Mouse (Mus musculus) kidney, embryonic 15.5 days (tissue): ENCODE measurements around the gene Aldh1l1. TPM values are rescaled to one million over a fixed set of nuclear protein-coding genes. Genes with fewer than 3 reads are reported as not detected.

Source experiments
- ATAC-seq: fragments of 200-750 bp; cut with Nextera tagmentation; replicated peaks from 2 replicates; pipeline ENCODE4 v1.8.0; 2017; ENCODE audit warnings: moderate TSS enrichment; ENCODE audit not compliant: low FRiP score
- H3K27ac ChIP-seq: fragments of 300-500 bp; sonication (generic); 2 replicates; pipeline ENCODE4 v1.5.1; 2015; ENCODE audit warnings: mild to moderate bottlenecking, inconsistent platforms
- H3K27me3 ChIP-seq: fragments of 300-500 bp; sonication (generic); 2 replicates; pipeline ENCODE4 v1.6.1; 2015; ENCODE audit warnings: inconsistent platforms
- H3K36me3 ChIP-seq: fragments of 300-500 bp; sonication (generic); 2 replicates; pipeline ENCODE4 v1.6.1; 2015; ENCODE audit warnings: inconsistent platforms
- H3K4me1 ChIP-seq: fragments of 300-500 bp; sonication (generic); 2 replicates; pipeline ENCODE4 v1.6.1; 2015; ENCODE audit warnings: inconsistent platforms
- H3K4me2 ChIP-seq: fragments of 300-500 bp; sonication (generic); 2 replicates; pipeline ENCODE4 v1.6.1; 2015; ENCODE audit warnings: moderate library complexity, mild to moderate bottlenecking, inconsistent platforms
- H3K4me3 ChIP-seq: fragments of 300-500 bp; sonication (generic); replicated peaks from 2 replicates; pipeline ENCODE4 v1.5.1; 2015; ENCODE audit warnings: mild to moderate bottlenecking, inconsistent platforms
- H3K9ac ChIP-seq: fragments of 300-500 bp; sonication (generic); 2 replicates; pipeline ENCODE4 v1.6.1; 2015; ENCODE audit warnings: mild to moderate bottlenecking, inconsistent platforms
- H3K9me3 ChIP-seq: fragments of 300-500 bp; sonication (generic); replicated peaks from 2 replicates; pipeline ENCODE4 v1.6.1; 2016; ENCODE audit warnings: inconsistent platforms
- WGBS: fragments of 180-500 bp; shearing (Covaris S2); methylation state at CpG from one replicate; pipeline ENCODE4 v1.1.7; 2015; ENCODE audit warnings: mixed read lengths; 5-methylcytosine and 5-hydroxymethylcytosine counted together
- polyA plus RNA-seq: library from polyadenylated mRNA; unstranded; fragments of >200 nt; fragmentation: Nextera tagmentation; extraction: Ambion mirVana; gene quantifications from 2 replicates; pipeline ENCODE4 v1.2.1, GENCODE M21; 2015

The Aldh1l1 gene
- polyA plus RNA-seq, 1 experiment from 2014 or later = 13.8 TPM

- peak; percentile 47 for ATAC-seq
- WGBS = 37% methylated on average over 3 of the region's 3 CpGs
Observed at GRCm38 (mm10) chr6:90575261-90575715, 89.1 kb downstream of the Aldh1l1 start.

GRCm38 (mm10) chr6:90578174-90578573 is 91.9 kb downstream of the Aldh1l1 start:
- Histone ChIP-seq H3K36me3 (no peaks in the 10 kb centered on the region), H3K9me3 (no peaks in the 10 kb centered on the region), H3K4me1 (no peaks in the 10 kb centered on the region), H3K27me3 (no peaks in the 10 kb centered on the region), H3K9ac (no peak overlapping the region), H3K4me2 (no peak overlapping the region), H3K4me3 (no peak overlapping the region), H3K27ac (no peak overlapping the region)
- WGBS = 47% methylated on average over 3 of the region's 3 CpGs
- ATAC-seq = no peak

More at GRCm38 (mm10) chr6:90575261-90575715, 89.1 kb downstream of the Aldh1l1 start:
- Histone ChIP-seq H3K9me3 (no peaks in the 10 kb centered on the region), H3K27me3 (no peaks in the 10 kb centered on the region), H3K9ac (no peak overlapping the region), H3K27ac (no peak overlapping the region), H3K4me1 (peaks cover 2% of the 10 kb centered on the region; the same call in 1 of the 2 replicates), H3K36me3 (no peaks in the 10 kb centered on the region), H3K4me2 (no peak overlapping the region), H3K4me3 (no peak overlapping the region)

- H3K9me3 ChIP-seq = no peaks in the 10 kb centered on the region
- WGBS = 81% methylated on average over 2 of the region's 2 CpGs
- H3K36me3 ChIP-seq = no peaks in the 10 kb centered on the region
- no peak overlapping the region for H3K4me2 ChIP-seq
- H3K9ac ChIP-seq = no peak overlapping the region
- H3K4me1 ChIP-seq = no peaks in the 10 kb centered on the region
- H3K27ac ChIP-seq = no peak overlapping the region
- no peak overlapping the region for H3K4me3 ChIP-seq
- ATAC-seq = no peak
- no peaks in the 10 kb centered on the region for H3K27me3 ChIP-seq
Observed at GRCm38 (mm10) chr6:90582331-90582730, 96.1 kb downstream of the Aldh1l1 start.

GRCm38 (mm10) chr6:90588113-90588512 is 101.9 kb downstream of the Aldh1l1 start:
- Histone ChIP-seq H3K9ac (no peak overlapping the region), H3K4me3 (no peak overlapping the region), H3K27ac (no peak overlapping the region), H3K27me3 (no peaks in the 10 kb centered on the region), H3K4me2 (no peak overlapping the region), H3K36me3 (no peaks in the 10 kb centered on the region), H3K4me1 (no peaks in the 10 kb centered on the region), H3K9me3 (no peaks in the 10 kb centered on the region)
- no peak for ATAC-seq
- WGBS = 50% methylated on average over 5 of the region's 5 CpGs

- no peak overlapping the region for H3K4me2 ChIP-seq
- H3K4me1 ChIP-seq = no peaks in the 10 kb centered on the region
- H3K9ac ChIP-seq = no peak overlapping the region
- no peak overlapping the region for H3K4me3 ChIP-seq
- no peak overlapping the region for H3K27ac ChIP-seq
- no peaks in the 10 kb centered on the region for H3K9me3 ChIP-seq
- WGBS = 90% methylated on average over 1 of the region's 1 CpGs
- no peaks in the 10 kb centered on the region for H3K36me3 ChIP-seq
- H3K27me3 ChIP-seq = no peaks in the 10 kb centered on the region
- ATAC-seq = no peak
Observed at GRCm38 (mm10) chr6:90590707-90591106, 104.5 kb downstream of the Aldh1l1 start.

GRCm38 (mm10) chr6:90594972-90595371 is 108.7 kb downstream of the Aldh1l1 start:
- no peak overlapping the region for H3K27ac ChIP-seq
- ATAC-seq = no peak
- H3K27me3 ChIP-seq = no peaks in the 10 kb centered on the region
- H3K4me2 ChIP-seq = no peak overlapping the region
- H3K4me3 ChIP-seq = no peak overlapping the region
- no peaks in the 10 kb centered on the region for H3K4me1 ChIP-seq
- no peak overlapping the region for H3K9ac ChIP-seq
- 32% methylated on average over 1 of the region's 1 CpGs for WGBS
- H3K9me3 ChIP-seq = no peaks in the 10 kb centered on the region
- H3K36me3 ChIP-seq = no peaks in the 10 kb centered on the region

- ATAC-seq = no peak
- Histone ChIP-seq H3K27ac (no peak overlapping the region), H3K27me3 (no peaks in the 10 kb centered on the region), H3K9ac (no peak overlapping the region), H3K4me2 (no peak overlapping the region), H3K36me3 (no peaks in the 10 kb centered on the region), H3K4me1 (peaks cover 5% of the 10 kb centered on the region; the same call in 1 of the 2 replicates), H3K9me3 (no peaks in the 10 kb centered on the region), H3K4me3 (no peak overlapping the region)
- 87% methylated on average over 4 of the region's 4 CpGs for WGBS
Observed at GRCm38 (mm10) chr6:90597060-90597459, 110.8 kb downstream of the Aldh1l1 start.

GRCm38 (mm10) chr6:90597592-90597991 is 111.4 kb downstream of the Aldh1l1 start:
- H3K36me3 ChIP-seq = no peaks in the 10 kb centered on the region
- no peak overlapping the region for H3K4me2 ChIP-seq
- H3K4me1 ChIP-seq = peaks cover 5% of the 10 kb centered on the region; the same call in 1 of the 2 replicates
- no peaks in the 10 kb centered on the region for H3K27me3 ChIP-seq
- ATAC-seq = no peak
- WGBS = 89% methylated on average over 2 of the region's 2 CpGs
- H3K9me3 ChIP-seq = no peaks in the 10 kb centered on the region
- no peak overlapping the region for H3K4me3 ChIP-seq
- no peak overlapping the region for H3K27ac ChIP-seq
- no peak overlapping the region for H3K9ac ChIP-seq

GRCm38 (mm10) chr6:90598197-90598596 is 112.0 kb downstream of the Aldh1l1 start:
- Histone ChIP-seq H3K4me1 (peaks cover 5% of the 10 kb centered on the region; the same call in 1 of the 2 replicates), H3K36me3 (no peaks in the 10 kb centered on the region), H3K9me3 (no peaks in the 10 kb centered on the region)

GRCm38 (mm10) chr6:90600351-90600750 is 114.1 kb downstream of the Aldh1l1 start:
- 72% methylated on average over 4 of the region's 4 CpGs for WGBS
- ATAC-seq = no peak
- H3K27me3 ChIP-seq = no peaks in the 10 kb centered on the region

More at GRCm38 (mm10) chr6:90598197-90598596, 112.0 kb downstream of the Aldh1l1 start:
- H3K4me2 ChIP-seq = no peak overlapping the region
- 85% methylated on average over 6 of the region's 6 CpGs for WGBS
- H3K9ac ChIP-seq = no peak overlapping the region
- no peak overlapping the region for H3K27ac ChIP-seq
- no peak overlapping the region for H3K4me3 ChIP-seq
- H3K27me3 ChIP-seq = no peaks in the 10 kb centered on the region
- ATAC-seq = no peak

GRCm38 (mm10) chr6:90601736-90602135 is 115.5 kb downstream of the Aldh1l1 start:
- 37% methylated on average over 7 of the region's 7 CpGs for WGBS
- H3K9ac ChIP-seq = no peak overlapping the region
- no peak overlapping the region for H3K4me3 ChIP-seq
- no peak for ATAC-seq
- H3K27ac ChIP-seq = no peak overlapping the region
- H3K9me3 ChIP-seq = no peaks in the 10 kb centered on the region
- peaks cover 24% of the 10 kb centered on the region for H3K4me1 ChIP-seq
- H3K36me3 ChIP-seq = no peaks in the 10 kb centered on the region
- H3K4me2 ChIP-seq = no peak overlapping the region
- no peaks in the 10 kb centered on the region for H3K27me3 ChIP-seq

More at GRCm38 (mm10) chr6:90600351-90600750, 114.1 kb downstream of the Aldh1l1 start:
- H3K27ac ChIP-seq = no peak overlapping the region
- no peak overlapping the region for H3K4me3 ChIP-seq
- no peaks in the 10 kb centered on the region for H3K36me3 ChIP-seq
- H3K9ac ChIP-seq = no peak overlapping the region
- H3K4me1 ChIP-seq = peaks cover 14% of the 10 kb centered on the region
- no peak overlapping the region for H3K4me2 ChIP-seq
- H3K9me3 ChIP-seq = no peaks in the 10 kb centered on the region

GRCm38 (mm10) chr6:90602304-90602703 is 116.1 kb downstream of the Aldh1l1 start:
- Histone ChIP-seq H3K36me3 (no peaks in the 10 kb centered on the region), H3K4me2 (no peak overlapping the region), H3K9me3 (no peaks in the 10 kb centered on the region), H3K4me1 (peaks cover 28% of the 10 kb centered on the region), H3K9ac (no peak overlapping the region), H3K4me3 (no peak overlapping the region), H3K27ac (no peak overlapping the region), H3K27me3 (no peaks in the 10 kb centered on the region)
- ATAC-seq = no peak
- 89% methylated on average over 3 of the region's 3 CpGs for WGBS

GRCm38 (mm10) chr6:90603126-90603525 is 116.9 kb downstream of the Aldh1l1 start:
- Histone ChIP-seq H3K9ac (no peak overlapping the region), H3K27ac (no peak overlapping the region), H3K4me1 (peaks cover 29% of the 10 kb centered on the region), H3K4me3 (no peak overlapping the region), H3K36me3 (no peaks in the 10 kb centered on the region), H3K4me2 (no peak overlapping the region), H3K9me3 (no peaks in the 10 kb centered on the region), H3K27me3 (no peaks in the 10 kb centered on the region)
- 67% methylated on average over 7 of the region's 7 CpGs for WGBS
- no peak for ATAC-seq
